Mouse (Mus musculus): Measurements from ENCODE around the gene Ank3.

- TF ChIP-seq CTCF (IDR thresholded peaks at IDR 0.05; ENCODE audit: low read depth) = no peak
- TF ChIP-seq EP300 (IDR thresholded peaks at IDR 0.05; ENCODE audit: low read depth) = no peak
Observed at GRCm38 (mm10) chr10:69719901-69720415, 321.4 kb downstream of the Ank3 start.

All from liver, postnatal 0 days (tissue).